Mouse (Mus musculus): ENCODE results near the gene Acer1.

GRCm38 (mm10) chr17:56933395-56933794, 48.5 kb downstream of the Acer1 start:
- TF ChIP-seq CHD2 (IDR thresholded peaks at IDR 0.05; ENCODE audit: low read depth, low read length) (no peak), MAFK (IDR thresholded peaks at IDR 0.05; ENCODE audit: insufficient read depth, low read depth, low read length) (no peak)

Data from ES-E14 (cell line).